Mouse (Mus musculus): ENCODE results near the gene Epha4.
A peak's percentile ranks its signal among the peaks of the same experiment; 100 is the strongest.

Epha4 gene

GRCm38 (mm10) chr1:77475808-77476413, 39.0 kb downstream of the Epha4 start:
- DNase-seq: no peak

GRCm38 (mm10) chr1:77473446-77474376, 41.2 kb downstream of the Epha4 start:
- no peak for DNase-seq

- no peak for DNase-seq
Observed at GRCm38 (mm10) chr1:77472566-77472965, 42.3 kb downstream of the Epha4 start.

- DNase-seq: no peak
Observed at GRCm38 (mm10) chr1:77471447-77471846, 43.4 kb downstream of the Epha4 start.

GRCm38 (mm10) chr1:77471037-77471436, 43.9 kb downstream of the Epha4 start:
- DNase-seq: no peak

GRCm38 (mm10) chr1:77468717-77469314, 46.1 kb downstream of the Epha4 start:
- no peak for DNase-seq

GRCm38 (mm10) chr1:77465524-77465923, 49.4 kb downstream of the Epha4 start:
- no peak for DNase-seq

- no peak for DNase-seq
Observed at GRCm38 (mm10) chr1:77464108-77464507, 50.8 kb downstream of the Epha4 start.

- peak; percentile 35 to 56 for DNase-seq
Observed at GRCm38 (mm10) chr1:77461877-77462615, 52.8 kb downstream of the Epha4 start.

GRCm38 (mm10) chr1:77460831-77461629, 53.9 kb downstream of the Epha4 start:
- DNase-seq: no peak

GRCm38 (mm10) chr1:77458751-77459385, 56.0 kb downstream of the Epha4 start:
- DNase-seq: no peak

- DNase-seq: no peak
Observed at GRCm38 (mm10) chr1:77457446-77457800, 57.5 kb downstream of the Epha4 start.

GRCm38 (mm10) chr1:77456695-77457445, 58.0 kb downstream of the Epha4 start:
- no peak for DNase-seq

- no peak for DNase-seq
Observed at GRCm38 (mm10) chr1:77453811-77454210, 61.1 kb downstream of the Epha4 start.

GRCm38 (mm10) chr1:77452721-77453120, 62.2 kb downstream of the Epha4 start:
- no peak for DNase-seq

- DNase-seq: no peak
Observed at GRCm38 (mm10) chr1:77451541-77451940, 63.3 kb downstream of the Epha4 start.

- DNase-seq: no peak
Observed at GRCm38 (mm10) chr1:77450201-77450600, 64.7 kb downstream of the Epha4 start.

GRCm38 (mm10) chr1:77447061-77447614, 67.8 kb downstream of the Epha4 start:
- DNase-seq: no peak

- DNase-seq: no peak
Observed at GRCm38 (mm10) chr1:77446438-77446837, 68.5 kb downstream of the Epha4 start.

- DNase-seq: no peak
Observed at GRCm38 (mm10) chr1:77444648-77445047, 70.2 kb downstream of the Epha4 start.

GRCm38 (mm10) chr1:77441987-77442386, 72.9 kb downstream of the Epha4 start:
- peak in 1 of 2 experiments; percentile 17 for DNase-seq
